1 mouse cellular context compared by ENCODE assay signal in genomic region chr9:51056360-51057324, GRCm38 (mm10).
TF ChIP-seq lines count a peak whose summit lies in the region.

No protein-coding gene starts in this region.

TF ChIP-seq in MEL, 35 proteins besides CTCF, POLR2A, EP300 and RAD21 (continued from another document):
- TF ChIP-seq TAL1 (IDR thresholded peaks at IDR 0.05; ENCODE audit: low read length) (no peak), KAT2A (conservative IDR thresholded peaks at IDR 0.05; ENCODE audit: low read depth, low read length) (no peak), ZC3H11A (IDR thresholded peaks at IDR 0.05; ENCODE audit: low read depth, low read length) (no peak), CHD1 (IDR thresholded peaks at IDR 0.05; ENCODE audit: low read depth, low read length) (no peak), TCF12 (IDR thresholded peaks at IDR 0.05; ENCODE audit: low read depth, low read length) (peak; percentile 57; the same call in 1 of the 2 replicates), TBP (IDR thresholded peaks at IDR 0.05; ENCODE audit: low read depth, low read length) (peak; percentile 99), MXI1 (IDR thresholded peaks at IDR 0.05; ENCODE audit: low read depth, low read length) (no peak), ZKSCAN1 (IDR thresholded peaks at IDR 0.05; ENCODE audit: low read depth, low read length) (peak; percentile 75), SIN3A (IDR thresholded peaks at IDR 0.05; ENCODE audit: low read length) (no peak; the same call in 1 of the 2 replicates), GATA1 (IDR thresholded peaks at IDR 0.05; ENCODE audit: low read depth, low read length) (peak; percentile 73), UBTF (IDR thresholded peaks at IDR 0.05; ENCODE audit: borderline replicate concordance, insufficient read depth, low read depth, low read length) (peak; percentile 98), MAZ (IDR thresholded peaks at IDR 0.05; ENCODE audit: low read depth, low read length) (no peak), MEF2A (IDR thresholded peaks at IDR 0.05; ENCODE audit: extremely low read depth, insufficient replicate concordance, low read depth, low read length, poor library complexity, severe bottlenecking) (no peak), MAX (IDR thresholded peaks at IDR 0.05; ENCODE audit: low read length) (no peak), ZNF384 (IDR thresholded peaks at IDR 0.05; ENCODE audit: low read depth, low read length) (peak; percentile 93), USF1 (IDR thresholded peaks at IDR 0.05; ENCODE audit: low read depth, low read length) (no peak), MYC (IDR thresholded peaks at IDR 0.05; ENCODE audit: low read depth, low read length) (no peak), MAFK (IDR thresholded peaks at IDR 0.05; ENCODE audit: borderline replicate concordance, low read depth, low read length) (no peak), E2F4 (IDR thresholded peaks at IDR 0.05; ENCODE audit: borderline replicate concordance, low read depth, low read length) (no peak), ELF1 (IDR thresholded peaks at IDR 0.05; ENCODE audit: low read depth, low read length) (no peak), NRF1 (IDR thresholded peaks at IDR 0.05; ENCODE audit: insufficient read depth, low read depth, low read length, poor library complexity, severe bottlenecking) (no peak), POLR2AphosphoS2 (IDR thresholded peaks at IDR 0.05; ENCODE audit: low read length) (no peak), NELFE (IDR thresholded peaks at IDR 0.05; ENCODE audit: low read depth, low read length) (no peak), SMC3 (IDR thresholded peaks at IDR 0.05; ENCODE audit: low read depth, low read length) (no peak), BHLHE40 (IDR thresholded peaks at IDR 0.05; ENCODE audit: borderline replicate concordance, low read depth, low read length) (no peak), POLR2AphosphoS5 (IDR thresholded peaks at IDR 0.05; ENCODE audit: borderline replicate concordance, low read depth, low read length) (no peak), HCFC1 (IDR thresholded peaks at IDR 0.05; ENCODE audit: low read depth, low read length) (no peak), JUND (IDR thresholded peaks at IDR 0.05; ENCODE audit: low read depth, low read length) (no peak), MYB (IDR thresholded peaks at IDR 0.05; ENCODE audit: low read depth, low read length) (no peak), GABPA (IDR thresholded peaks at IDR 0.05; ENCODE audit: low read depth, low read length) (no peak), USF2 (IDR thresholded peaks at IDR 0.05; ENCODE audit: borderline replicate concordance in 1 of 2, insufficient read depth in 1 of 2, low read depth in 1 of 2, low read length in 2 of 2) (no peak), ZMIZ1 (IDR thresholded peaks at IDR 0.05; ENCODE audit: low read depth, low read length) (no peak), ETS1 (IDR thresholded peaks at IDR 0.05; ENCODE audit: low read depth, low read length) (no peak)
